Mouse (Mus musculus) v-Abl transformed pro-B cells (cell line): ENCODE results near the gene Aco2.

Experiments
- in situ Hi-C, 2 experiments: fragments of 400-800 bp; cut with MboI; formaldehyde crosslinking; loops; one replicate each; pipeline ENCODE4 v1.15.1; 2025; ENCODE audit not compliant: unreplicated experiment in 2 of 2

The Aco2 gene

GRCm38 (mm10) chr15:81872262-81873136, at the start of gene Aco2:
TSS of gene Aco2 (plus strand) at chr15:81872309.
- in situ Hi-C loops = no loop called here

- in situ Hi-C loops = no loop called here
Observed at GRCm38 (mm10) chr15:81822631-81823030, 49.5 kb upstream of the Aco2 start.

GRCm38 (mm10) chr15:81824832-81825231, 47.3 kb upstream of the Aco2 start:
- in situ Hi-C loops = no loop called here

- in situ Hi-C loops = no loop called here
Observed at GRCm38 (mm10) chr15:81828426-81829207, 43.5 kb upstream of the Aco2 start.

- in situ Hi-C loops = no loop called here
Observed at GRCm38 (mm10) chr15:81829208-81829580, 42.9 kb upstream of the Aco2 start.

- in situ Hi-C loops = loop anchor here (5.0 kb wide), 2 partner anchors 72 to 77 kb away; no protein-coding TSS in a partner anchor
Observed at GRCm38 (mm10) chr15:81830530-81830929, 41.6 kb upstream of the Aco2 start.

- in situ Hi-C loops = loop anchor here (5.0 kb wide), 2 partner anchors 71 to 76 kb away; no protein-coding TSS in a partner anchor
Observed at GRCm38 (mm10) chr15:81831136-81831825, 40.8 kb upstream of the Aco2 start.

- in situ Hi-C loops = loop anchor here (5.0 kb wide), 2 partner anchors 70 to 75 kb away; no protein-coding TSS in a partner anchor
Observed at GRCm38 (mm10) chr15:81832219-81832618, 39.9 kb upstream of the Aco2 start.

GRCm38 (mm10) chr15:81833481-81833880, 38.6 kb upstream of the Aco2 start:
- in situ Hi-C loops = loop anchor here (5.0 kb wide), 2 partner anchors 69 to 74 kb away; no protein-coding TSS in a partner anchor

- in situ Hi-C loops = loop anchor here (5.0 kb wide), 2 partner anchors 68 to 73 kb away; no protein-coding TSS in a partner anchor
Observed at GRCm38 (mm10) chr15:81834171-81834841, 37.8 kb upstream of the Aco2 start.

GRCm38 (mm10) chr15:81835007-81835880, 36.9 kb upstream of the Aco2 start:
- in situ Hi-C loops = no loop called here

GRCm38 (mm10) chr15:81836124-81836821, 35.8 kb upstream of the Aco2 start:
- in situ Hi-C loops = no loop called here

- in situ Hi-C loops = no loop called here
Observed at GRCm38 (mm10) chr15:81836966-81837920, 34.9 kb upstream of the Aco2 start.

- in situ Hi-C loops = no loop called here
Observed at GRCm38 (mm10) chr15:81838554-81839235, 33.4 kb upstream of the Aco2 start.

GRCm38 (mm10) chr15:81839634-81840033, 32.5 kb upstream of the Aco2 start:
- in situ Hi-C loops = no loop called here

GRCm38 (mm10) chr15:81840306-81840705, 31.8 kb upstream of the Aco2 start:
- in situ Hi-C loops = no loop called here

- in situ Hi-C loops = no loop called here
Observed at GRCm38 (mm10) chr15:81842275-81842674, 29.8 kb upstream of the Aco2 start.
